Mouse (Mus musculus) thymus, postnatal 36 days (tissue): ENCODE measurements around the gene Zdhhc16.

Source experiments
- DNase-seq, 2 experiments: peaks; one replicate each; pipeline ENCODE4 v3.0.0; 2022; ENCODE audit warnings: mixed read lengths in 2 of 2

Gene Zdhhc16

DNA sequence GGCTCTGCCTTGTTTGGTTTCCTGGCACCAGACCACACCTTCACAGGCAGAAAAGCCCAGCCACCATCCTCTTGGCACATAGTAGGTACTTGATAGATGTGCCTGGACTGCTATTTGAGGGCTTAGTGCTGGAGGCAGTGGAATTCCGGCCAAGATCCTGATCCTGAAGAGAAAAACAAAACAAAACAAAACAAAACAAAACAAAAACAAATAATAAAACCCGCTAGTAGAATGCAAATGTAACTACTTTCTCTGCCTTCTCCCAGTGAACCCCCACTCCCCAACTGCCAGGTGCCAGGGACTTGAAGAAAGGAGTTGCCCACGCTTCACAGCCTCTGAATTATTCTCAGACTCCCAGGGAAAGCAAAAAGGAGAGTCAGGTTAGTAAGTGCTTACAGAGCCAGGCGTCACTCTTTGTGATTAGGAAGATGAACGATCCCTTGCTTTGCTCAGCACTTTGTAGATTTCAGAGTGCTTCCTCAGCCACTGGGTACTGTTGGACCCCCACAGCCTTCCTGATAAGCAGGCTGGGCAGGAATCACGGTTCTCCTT is 58.7 kb downstream of the Zdhhc16 start:
- DNase-seq: no peak

- no peak for DNase-seq
Measured at GRCm38 (mm10) chr19:41992971-41993370, 59.7 kb downstream of the Zdhhc16 start.

DNA sequence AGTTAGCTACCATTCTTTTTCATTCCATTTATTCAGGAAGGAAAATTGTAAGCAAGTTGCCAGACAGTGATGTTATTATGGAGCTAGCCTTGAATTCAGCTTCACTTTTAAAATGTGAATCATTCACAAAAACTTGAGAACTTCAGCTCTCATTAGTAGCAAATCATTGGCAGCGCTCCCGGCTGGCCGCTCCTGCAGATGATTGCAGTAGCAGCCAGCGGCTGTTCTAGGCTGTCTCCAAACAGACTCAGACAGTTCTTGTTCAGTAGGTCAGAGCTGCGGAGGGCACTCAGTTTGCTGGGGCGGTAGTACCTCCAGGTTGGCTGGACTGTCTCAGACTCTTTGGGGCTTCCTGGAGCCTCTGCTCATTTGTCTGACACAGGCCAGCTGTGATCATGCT is 60.2 kb downstream of the Zdhhc16 start:
- no peak for DNase-seq
